Mouse (Mus musculus) liver, embryonic 15.5 days (tissue): ENCODE data around the gene Prdm1. TPM values are rescaled to one million over a fixed set of nuclear protein-coding genes. Genes with fewer than 3 reads are reported as not detected.

Source experiments
- ATAC-seq: fragments of 200-750 bp; cut with Nextera tagmentation; 2 replicates; pipeline ENCODE4 v1.8.0; 2017; ENCODE audit warnings: moderate number of reproducible peaks, mild to moderate bottlenecking, moderate library complexity; ENCODE audit not compliant: insufficient read depth
- H3K27ac ChIP-seq: fragments of 300-500 bp; sonication (generic); replicated peaks from 2 replicates; pipeline ENCODE4 v1.5.1; 2015; ENCODE audit warnings: mild to moderate bottlenecking, inconsistent platforms
- H3K27me3 ChIP-seq: fragments of 300-500 bp; sonication (generic); 2 replicates; pipeline ENCODE4 v1.6.1; 2015; ENCODE audit warnings: mild to moderate bottlenecking, inconsistent platforms
- H3K36me3 ChIP-seq: fragments of 300-500 bp; sonication (generic); replicated peaks from 2 replicates; pipeline ENCODE4 v1.6.1; 2015; ENCODE audit warnings: moderate library complexity, mild to moderate bottlenecking, inconsistent platforms
- H3K4me1 ChIP-seq: fragments of 300-500 bp; sonication (generic); replicated peaks from 2 replicates; pipeline ENCODE4 v1.6.1; 2015; ENCODE audit warnings: inconsistent platforms
- H3K4me2 ChIP-seq: fragments of 300-500 bp; sonication (generic); 2 replicates; pipeline ENCODE4 v1.6.1; 2015; ENCODE audit warnings: moderate library complexity, mild to moderate bottlenecking, inconsistent platforms
- H3K4me3 ChIP-seq: fragments of 300-500 bp; sonication (generic); replicated peaks from 2 replicates; pipeline ENCODE4 v1.5.1; 2015; ENCODE audit warnings: mild to moderate bottlenecking, inconsistent platforms
- H3K9ac ChIP-seq: fragments of 300-500 bp; sonication (generic); 2 replicates; pipeline ENCODE4 v1.6.1; 2015; ENCODE audit warnings: moderate library complexity, mild to moderate bottlenecking, inconsistent platforms
- H3K9me3 ChIP-seq: fragments of 300-500 bp; sonication (generic); replicated peaks from 2 replicates; pipeline ENCODE4 v1.6.1; 2016; ENCODE audit warnings: inconsistent platforms
- WGBS: fragments of 180-500 bp; shearing (Covaris S2); methylation state at CpG from one replicate; pipeline ENCODE4 v1.1.7; 2015; ENCODE audit warnings: mixed read lengths; ENCODE audit not compliant: insufficient replicate concordance; 5-methylcytosine and 5-hydroxymethylcytosine counted together
- polyA plus RNA-seq: library from polyadenylated mRNA; unstranded; fragments of >200 nt; fragmentation: Nextera tagmentation; extraction: Ambion mirVana; gene quantifications from 2 replicates; pipeline ENCODE4 v1.2.1, GENCODE M21; 2015

Gene Prdm1
- polyA plus RNA-seq, 1 experiment from 2014 or later = 0.15 TPM

DNA sequence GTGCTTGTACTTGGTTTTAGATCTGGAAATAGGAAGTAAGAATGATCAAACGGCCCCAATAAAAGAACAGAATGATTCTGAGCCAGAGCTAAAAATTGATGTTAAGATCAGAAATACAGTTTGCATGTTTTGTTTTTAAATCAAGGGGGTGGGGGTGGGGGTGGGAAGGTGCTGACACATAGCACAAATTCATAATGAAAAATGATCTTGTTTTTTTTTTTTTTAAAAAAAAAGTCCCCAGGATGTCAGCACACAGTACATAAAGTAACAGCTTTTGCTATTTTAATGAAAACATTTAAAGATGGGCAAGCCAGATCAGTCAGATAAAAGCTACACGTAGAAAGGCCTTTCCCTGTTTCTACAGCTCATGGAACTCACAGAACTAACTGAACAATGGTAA, 74.2 kb downstream of the Prdm1 start:
- H3K9ac ChIP-seq = no peak overlapping the region
- no peak overlapping the region for H3K4me3 ChIP-seq
- peaks cover 24% of the 10 kb centered on the region for H3K4me1 ChIP-seq
- ATAC-seq = no peak
- H3K4me2 ChIP-seq = no peak overlapping the region
- 29% methylated on average over 2 of the region's 2 CpGs for WGBS
- peaks cover 43% of the 10 kb centered on the region for H3K27me3 ChIP-seq
- H3K36me3 ChIP-seq = no peaks in the 10 kb centered on the region
- no peaks in the 10 kb centered on the region for H3K9me3 ChIP-seq
- no peak overlapping the region for H3K27ac ChIP-seq

DNA sequence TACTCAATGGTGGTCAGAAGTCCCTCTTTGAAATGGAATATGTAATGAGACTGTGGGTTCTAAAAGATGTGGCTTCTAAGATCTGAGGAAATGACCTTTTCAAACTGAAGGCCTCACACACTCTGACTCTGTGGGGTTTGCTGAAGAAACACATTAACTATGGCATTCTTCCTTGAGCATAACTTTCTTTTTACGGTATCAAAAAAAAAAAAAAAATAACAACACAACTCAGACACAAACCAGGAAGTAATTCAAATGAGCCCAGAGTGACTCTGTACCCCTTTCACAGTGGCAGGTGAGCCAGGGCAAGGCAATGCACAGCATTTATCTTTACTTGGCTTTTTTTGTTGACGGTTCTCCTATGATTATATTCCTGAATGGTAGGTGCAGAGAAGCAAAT, 77.5 kb downstream of the Prdm1 start:
- Histone ChIP-seq H3K4me3 (no peak overlapping the region), H3K36me3 (no peaks in the 10 kb centered on the region), H3K4me1 (peaks cover 8% of the 10 kb centered on the region; the same call in 1 of the 2 replicates), H3K9me3 (no peaks in the 10 kb centered on the region), H3K9ac (no peak overlapping the region), H3K4me2 (no peak overlapping the region), H3K27ac (no peak overlapping the region), H3K27me3 (peaks cover 11% of the 10 kb centered on the region)
- ATAC-seq = no peak
- 56% methylated on average over 2 of the region's 2 CpGs for WGBS

DNA sequence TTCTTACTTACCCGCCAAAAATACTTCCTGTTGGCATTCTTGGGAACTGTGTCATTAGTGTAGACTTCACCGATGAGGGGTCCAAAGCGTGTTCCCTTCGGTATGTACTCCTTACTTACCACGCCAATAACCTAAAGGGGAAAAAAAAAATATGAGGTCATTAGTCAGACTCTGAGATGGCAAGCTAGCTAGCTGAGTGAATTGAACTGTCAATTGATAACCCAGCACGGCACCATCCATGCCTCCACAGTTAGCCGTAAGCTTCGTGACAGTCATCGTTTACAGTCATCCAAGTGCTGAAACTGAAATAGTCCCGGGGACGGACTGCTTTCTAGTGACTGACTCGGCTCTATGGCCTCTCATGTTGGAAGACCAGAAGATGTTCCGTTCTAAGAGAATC, 78.2 kb downstream of the Prdm1 start:
- no peak for ATAC-seq
- H3K27ac ChIP-seq = no peak overlapping the region
- no peaks in the 10 kb centered on the region for H3K36me3 ChIP-seq
- peaks cover 8% of the 10 kb centered on the region; the same call in 1 of the 2 replicates for H3K4me1 ChIP-seq
- no peak overlapping the region for H3K4me2 ChIP-seq
- peaks cover 5% of the 10 kb centered on the region; the same call in 1 of the 2 replicates for H3K27me3 ChIP-seq
- no peak overlapping the region for H3K9ac ChIP-seq
- H3K4me3 ChIP-seq = no peak overlapping the region
- WGBS = 70% methylated on average over 13 of the region's 13 CpGs
- no peaks in the 10 kb centered on the region for H3K9me3 ChIP-seq

DNA sequence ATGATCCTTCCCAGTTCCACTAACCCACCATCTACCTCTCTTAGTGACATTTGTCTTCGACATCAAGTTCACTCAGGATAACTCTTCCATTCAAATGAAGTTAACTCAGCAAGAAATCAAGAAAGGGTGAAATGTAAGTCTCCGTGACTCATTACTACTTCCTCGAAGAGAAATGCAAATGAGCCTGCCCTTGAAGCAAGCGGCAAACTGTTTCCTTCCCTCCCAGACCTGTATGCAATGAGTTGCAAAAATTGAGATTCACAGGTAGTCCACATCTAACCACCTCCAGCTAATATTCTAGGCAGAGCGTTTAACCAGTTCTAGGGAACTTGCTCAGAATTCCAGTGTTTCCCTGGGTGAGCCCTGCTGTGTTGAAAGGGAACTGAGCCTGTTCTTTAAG, 78.6 kb downstream of the Prdm1 start:
- H3K36me3 ChIP-seq = no peaks in the 10 kb centered on the region
- H3K9ac ChIP-seq = no peak overlapping the region
- peaks cover 8% of the 10 kb centered on the region; the same call in 1 of the 2 replicates for H3K4me1 ChIP-seq
- H3K4me3 ChIP-seq = no peak overlapping the region
- no peak for ATAC-seq
- peaks cover under 1% of the 10 kb centered on the region; the same call in 1 of the 2 replicates for H3K27me3 ChIP-seq
- H3K27ac ChIP-seq = no peak overlapping the region
- 46% methylated on average over 5 of the region's 5 CpGs for WGBS
- H3K4me2 ChIP-seq = no peak overlapping the region
- no peaks in the 10 kb centered on the region for H3K9me3 ChIP-seq

DNA sequence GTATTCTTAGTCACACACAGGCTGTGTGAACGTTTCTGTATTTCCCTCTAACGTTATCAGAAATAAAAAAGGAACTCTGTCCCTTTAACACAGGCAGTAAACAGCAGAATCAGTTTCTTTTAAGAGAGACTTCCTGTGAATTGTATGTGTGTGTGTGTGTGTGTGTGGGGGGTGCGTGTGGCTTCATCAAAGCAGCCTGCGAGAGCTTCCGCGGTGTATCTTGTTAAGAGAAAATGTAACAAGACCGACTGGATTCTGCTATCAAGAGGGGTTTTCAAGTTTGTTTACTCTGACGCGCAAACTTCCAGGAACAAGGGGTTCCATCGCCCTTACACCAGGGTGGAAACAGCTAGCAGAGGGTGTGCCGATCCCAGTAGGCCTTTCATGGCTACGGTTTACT, 80.1 kb downstream of the Prdm1 start:
- peak overlapping the region; percentile 13; the same call in 1 of the 2 replicates for H3K4me2 ChIP-seq
- peaks cover 16% of the 10 kb centered on the region for H3K4me1 ChIP-seq
- H3K36me3 ChIP-seq = no peaks in the 10 kb centered on the region
- H3K27me3 ChIP-seq = no peaks in the 10 kb centered on the region
- no peak overlapping the region for H3K9ac ChIP-seq
- H3K27ac ChIP-seq = no peak overlapping the region
- WGBS = 16% methylated on average over 12 of the region's 12 CpGs
- ATAC-seq = no peak
- H3K9me3 ChIP-seq = no peaks in the 10 kb centered on the region
- H3K4me3 ChIP-seq = no peak overlapping the region

DNA sequence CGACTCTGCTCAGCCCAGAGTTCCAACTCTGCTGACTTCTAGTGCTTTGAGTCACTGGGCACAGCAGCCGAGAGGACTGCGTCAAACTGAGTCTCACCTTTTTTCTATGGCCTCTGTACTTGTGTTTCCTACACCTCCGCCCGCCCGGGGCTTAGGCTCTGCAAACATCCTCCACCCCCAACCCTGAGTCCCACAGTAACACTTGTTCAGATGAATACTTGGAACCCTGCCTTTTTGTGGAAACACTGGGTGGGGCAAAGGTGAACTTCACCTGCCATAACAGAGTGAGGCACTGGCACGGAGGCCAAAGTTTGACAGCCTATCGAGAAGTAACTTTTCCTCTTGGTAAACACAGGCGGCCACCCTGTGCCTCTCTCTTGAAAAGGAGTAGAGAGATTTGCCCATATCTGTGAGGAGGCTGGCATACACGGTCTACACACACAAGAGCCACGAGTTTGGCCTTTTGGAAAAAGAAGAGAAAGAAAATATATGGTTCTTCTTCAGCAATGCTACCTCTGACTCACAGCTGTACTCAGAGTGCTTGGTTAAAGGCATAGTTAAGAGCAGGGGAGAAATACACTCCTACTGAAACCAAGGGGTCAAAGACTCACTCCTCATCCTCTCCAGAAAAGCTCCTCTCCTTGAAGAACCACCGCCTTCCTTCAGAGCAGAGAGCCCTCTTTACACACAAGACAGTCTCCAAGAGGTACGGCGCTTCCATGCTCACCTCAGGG, 80.7 kb downstream of the Prdm1 start:
- H3K27me3 ChIP-seq = no peaks in the 10 kb centered on the region
- H3K36me3 ChIP-seq = no peaks in the 10 kb centered on the region
- peaks cover 18% of the 10 kb centered on the region for H3K4me1 ChIP-seq
- H3K27ac ChIP-seq = no peak overlapping the region
- no peak overlapping the region for H3K9ac ChIP-seq
- H3K4me3 ChIP-seq = no peak overlapping the region
- peak overlapping the region; percentile 13; the same call in 1 of the 2 replicates for H3K4me2 ChIP-seq
- H3K9me3 ChIP-seq = no peaks in the 10 kb centered on the region
- ATAC-seq = peak; percentile 42; the same call in 1 of the 2 replicates
- WGBS = 60% methylated on average over 14 of the region's 14 CpGs

DNA sequence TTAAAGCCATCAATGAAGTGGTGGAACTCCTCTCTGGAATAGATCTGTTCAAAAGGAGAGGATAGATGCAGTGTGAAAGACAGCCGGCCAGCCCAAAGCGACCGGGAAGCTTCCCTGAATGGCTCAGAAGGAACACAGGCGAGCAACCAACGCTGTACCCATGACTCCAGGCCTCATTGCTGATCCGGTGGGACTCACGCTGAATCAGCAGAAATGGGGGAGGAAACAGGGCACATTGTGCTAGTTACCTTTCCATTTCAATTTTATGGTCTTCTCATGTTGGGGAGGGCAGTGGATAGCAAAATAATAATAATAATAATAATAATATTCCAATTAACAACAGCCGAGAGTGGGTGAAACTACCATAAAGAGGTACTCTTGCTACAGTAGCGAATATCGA, 81.3 kb downstream of the Prdm1 start:
- Histone ChIP-seq H3K4me2 (no peak overlapping the region), H3K27me3 (no peaks in the 10 kb centered on the region), H3K4me3 (no peak overlapping the region), H3K36me3 (no peaks in the 10 kb centered on the region), H3K27ac (no peak overlapping the region), H3K4me1 (peaks cover 18% of the 10 kb centered on the region), H3K9ac (no peak overlapping the region), H3K9me3 (no peaks in the 10 kb centered on the region)
- WGBS = 87% methylated on average over 10 of the region's 10 CpGs
- ATAC-seq = no peak

DNA sequence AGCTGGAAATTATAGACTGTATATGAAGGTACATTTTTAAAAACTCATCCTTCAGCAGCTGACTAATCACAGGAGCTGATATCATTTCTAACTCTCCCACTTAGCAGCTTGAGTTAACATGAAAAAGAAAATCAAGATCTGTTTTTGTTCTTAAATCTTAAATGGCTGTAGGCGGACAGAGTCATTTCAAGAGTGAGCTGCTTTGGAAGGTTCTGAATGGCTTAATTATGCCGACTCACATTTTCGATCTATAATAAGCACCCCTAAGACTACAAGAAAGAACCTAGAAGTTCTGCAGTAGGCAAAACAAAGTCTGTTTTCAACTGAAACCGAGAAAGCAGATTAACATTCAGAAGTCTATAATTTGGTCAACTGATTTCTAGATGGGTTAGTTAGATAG, 83.9 kb downstream of the Prdm1 start:
- H3K9ac ChIP-seq = no peak overlapping the region
- no peak overlapping the region for H3K4me2 ChIP-seq
- ATAC-seq = no peak
- no peak overlapping the region for H3K4me3 ChIP-seq
- H3K27me3 ChIP-seq = no peaks in the 10 kb centered on the region
- WGBS = 64% methylated on average over 4 of the region's 4 CpGs
- H3K4me1 ChIP-seq = peaks cover 18% of the 10 kb centered on the region
- no peaks in the 10 kb centered on the region for H3K9me3 ChIP-seq
- no peak overlapping the region for H3K27ac ChIP-seq
- H3K36me3 ChIP-seq = no peaks in the 10 kb centered on the region

DNA sequence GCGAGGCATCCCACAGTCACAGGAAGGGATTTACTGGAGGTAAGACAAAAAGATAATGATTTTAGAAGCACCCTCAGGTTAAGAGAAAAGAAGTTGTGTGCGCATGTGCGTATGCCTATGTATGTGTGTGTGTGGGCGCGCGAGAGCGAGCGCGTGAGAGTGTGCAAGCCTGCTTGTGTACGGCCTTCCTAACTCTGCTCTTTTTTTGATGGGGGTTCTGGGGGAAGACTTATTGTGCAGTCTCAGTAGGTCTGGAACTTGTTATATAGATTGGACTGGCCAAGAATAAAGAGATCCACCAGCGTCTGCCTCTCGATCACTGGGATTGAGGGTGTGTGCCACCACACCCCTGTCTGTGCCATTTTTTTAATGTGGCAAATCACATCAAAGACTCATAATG, 84.6 kb downstream of the Prdm1 start:
- H3K4me1 ChIP-seq = peaks cover 18% of the 10 kb centered on the region
- no peaks in the 10 kb centered on the region for H3K27me3 ChIP-seq
- H3K4me2 ChIP-seq = no peak overlapping the region
- no peak overlapping the region for H3K4me3 ChIP-seq
- H3K9ac ChIP-seq = no peak overlapping the region
- no peak for ATAC-seq
- 62% methylated on average over 12 of the region's 12 CpGs for WGBS
- H3K27ac ChIP-seq = no peak overlapping the region
- no peaks in the 10 kb centered on the region for H3K9me3 ChIP-seq
- H3K36me3 ChIP-seq = no peaks in the 10 kb centered on the region

DNA sequence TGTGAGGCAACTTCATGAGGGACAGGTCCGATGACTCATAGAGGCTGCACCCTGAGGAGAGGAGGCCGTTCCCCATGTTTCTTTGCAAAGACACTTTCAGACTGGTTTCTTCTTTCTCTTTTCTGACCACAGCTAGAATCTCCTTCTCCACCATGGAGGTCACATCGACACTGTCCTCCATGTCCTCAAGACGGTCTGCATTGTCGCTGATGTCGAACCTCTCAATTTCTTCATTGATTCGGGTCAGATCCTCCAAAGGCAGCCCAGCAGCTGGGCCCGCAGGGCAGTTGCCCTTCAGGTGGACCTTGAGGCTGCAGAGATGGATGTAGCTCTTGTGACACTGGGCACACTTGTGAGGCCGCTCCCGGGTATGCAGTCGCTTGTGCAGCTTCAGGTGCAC, 88.6 kb downstream of the Prdm1 start:
- ATAC-seq = no peak
- H3K4me1 ChIP-seq = peaks cover 10% of the 10 kb centered on the region
- no peak overlapping the region for H3K9ac ChIP-seq
- no peak overlapping the region for H3K4me2 ChIP-seq
- no peak overlapping the region for H3K27ac ChIP-seq
- no peak overlapping the region for H3K4me3 ChIP-seq
- no peaks in the 10 kb centered on the region for H3K9me3 ChIP-seq
- H3K27me3 ChIP-seq = no peaks in the 10 kb centered on the region
- no peaks in the 10 kb centered on the region for H3K36me3 ChIP-seq
- WGBS = 74% methylated on average over 11 of the region's 11 CpGs

DNA sequence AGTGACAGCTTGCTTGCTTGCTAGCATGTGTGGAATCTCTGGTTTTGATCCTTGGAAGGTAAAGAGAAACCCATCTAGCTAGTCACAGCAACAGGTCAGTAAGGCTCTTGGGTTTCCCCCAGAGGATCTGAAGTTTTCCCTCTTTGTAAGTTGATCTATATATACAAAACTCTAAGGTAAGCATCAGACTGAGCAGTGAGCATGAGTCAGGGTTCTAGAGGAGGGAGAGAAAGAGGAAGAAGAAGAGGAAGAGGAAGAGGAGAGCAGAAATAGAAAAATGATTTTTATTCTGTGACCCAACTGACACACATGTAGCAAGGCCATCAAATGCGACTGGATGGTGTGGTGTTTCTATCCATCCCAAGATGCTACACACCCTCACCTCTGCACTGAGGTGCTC, 90.7 kb downstream of the Prdm1 start:
- Histone ChIP-seq H3K36me3 (no peaks in the 10 kb centered on the region), H3K9me3 (no peaks in the 10 kb centered on the region), H3K4me3 (no peak overlapping the region), H3K4me1 (no peaks in the 10 kb centered on the region), H3K27ac (no peak overlapping the region), H3K9ac (no peak overlapping the region), H3K4me2 (no peak overlapping the region), H3K27me3 (no peaks in the 10 kb centered on the region)
- WGBS = 30% methylated on average over 1 of the region's 1 CpGs
- no peak for ATAC-seq

DNA sequence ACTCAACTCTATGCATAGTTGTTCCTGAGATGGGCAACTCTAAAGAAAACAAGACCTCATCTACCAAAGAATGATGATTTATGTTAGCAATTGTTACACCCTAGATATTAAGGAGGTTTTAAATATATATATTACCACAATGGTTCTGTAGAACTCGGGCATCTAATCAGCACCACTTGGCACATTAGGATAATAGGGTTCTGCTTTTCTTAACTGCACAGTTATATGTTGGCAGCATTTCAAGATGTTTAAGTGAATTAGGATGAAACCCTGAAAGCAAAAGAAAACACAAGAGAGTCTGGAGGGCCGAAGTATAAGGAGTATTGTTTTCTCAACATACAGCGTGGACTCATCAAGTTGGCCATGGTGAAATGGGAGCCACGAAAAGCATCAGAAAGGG, 92.3 kb downstream of the Prdm1 start:
- no peak overlapping the region for H3K4me2 ChIP-seq
- H3K4me3 ChIP-seq = no peak overlapping the region
- H3K4me1 ChIP-seq = no peaks in the 10 kb centered on the region
- no peaks in the 10 kb centered on the region for H3K27me3 ChIP-seq
- no peaks in the 10 kb centered on the region for H3K36me3 ChIP-seq
- no peak overlapping the region for H3K27ac ChIP-seq
- H3K9ac ChIP-seq = no peak overlapping the region
- ATAC-seq = no peak
- no peaks in the 10 kb centered on the region for H3K9me3 ChIP-seq
- WGBS = 70% methylated on average over 4 of the region's 4 CpGs
